Mouse (Mus musculus) hematopoietic stem cell, adult 5-6 weeks (primary cell): ENCODE results near the gene Cyb561d2. TPM values are rescaled to one million over a fixed set of nuclear protein-coding genes. Genes with fewer than 3 reads are reported as not detected.

Experiments used
- ATAC-seq, 2 experiments: fragments of 125-278 bp in 1 of 2; replicated peaks in 1 of 2; 2 replicates each; pipeline ENCODE4 v1.8.0; 2016 to 2017; ENCODE audit warnings: inconsistent platforms in 2 of 2, mild to moderate bottlenecking in 2 of 2, moderate number of reproducible peaks in 2 of 2, low read depth in 1 of 2, moderate TSS enrichment in 1 of 2; ENCODE audit not compliant: low FRiP score in 2 of 2, poor library complexity in 2 of 2, severe bottlenecking in 2 of 2, insufficient read depth in 1 of 2, low TSS enrichment in 1 of 2
- total RNA-seq: library from RNA; stranded (forward); fragments of 172-1452, 232-1000 nt; gene quantifications from 2 replicates; pipeline ENCODE4 v1.2.3, GENCODE M21; 2017

Cyb561d2 gene
- total RNA-seq, 1 experiment from 2014 or later, result 19.7 TPM

DNA sequence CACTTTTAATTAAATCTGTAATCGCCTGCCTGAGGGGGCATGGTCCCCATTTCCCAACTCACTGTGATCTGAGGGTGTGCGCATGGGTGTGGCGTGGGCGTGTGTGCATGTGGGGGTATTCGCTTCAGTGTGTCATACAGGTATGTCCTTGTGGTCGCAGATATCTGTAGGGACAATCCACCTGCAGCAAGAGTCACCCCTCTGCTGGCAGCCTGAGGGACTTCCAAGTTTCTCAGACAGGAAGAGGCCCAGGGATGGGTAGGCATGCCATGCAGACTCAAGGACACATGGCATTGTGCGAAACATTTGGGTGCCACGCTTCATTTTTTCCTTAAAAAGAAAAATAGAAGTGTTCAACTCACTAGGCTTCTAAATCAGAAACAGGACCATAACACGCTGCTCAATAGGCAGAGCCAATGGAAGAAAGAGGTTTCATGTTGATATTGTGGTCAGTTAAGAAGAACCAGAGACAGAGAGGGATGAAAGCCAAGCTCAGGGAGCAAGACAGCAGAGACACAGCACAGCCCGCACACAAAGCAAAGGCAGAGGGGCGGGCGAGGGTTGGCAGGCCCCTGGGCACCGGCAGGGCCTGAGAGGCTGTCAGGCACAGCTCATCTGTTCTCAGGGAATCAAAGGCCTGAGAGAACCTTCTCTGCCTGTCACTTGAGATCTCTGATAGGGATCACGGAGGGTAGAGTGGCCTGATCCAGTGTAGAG, 31.5 kb downstream of the Cyb561d2 start:
- no peak for ATAC-seq

DNA sequence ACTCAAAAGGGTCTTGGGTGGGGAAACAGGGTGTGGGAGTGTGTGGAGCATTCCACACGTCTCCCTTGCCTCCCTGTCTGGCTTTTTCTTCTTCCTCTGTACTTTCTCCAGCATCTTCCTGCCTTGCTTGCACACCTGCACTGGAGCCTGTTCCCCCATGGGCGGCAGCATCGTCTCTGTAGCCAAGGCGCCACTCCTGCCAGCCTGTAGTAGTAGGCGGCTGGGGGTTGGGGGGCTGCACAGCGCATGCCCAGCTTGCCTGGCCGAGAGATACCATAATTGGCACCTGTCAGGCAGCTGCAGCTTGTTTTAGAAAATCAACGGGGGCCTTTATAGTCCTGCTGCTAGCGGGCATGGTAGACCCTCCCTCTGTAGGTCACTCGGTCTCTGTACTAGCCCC, 33.7 kb downstream of the Cyb561d2 start:
- no peak for ATAC-seq

DNA sequence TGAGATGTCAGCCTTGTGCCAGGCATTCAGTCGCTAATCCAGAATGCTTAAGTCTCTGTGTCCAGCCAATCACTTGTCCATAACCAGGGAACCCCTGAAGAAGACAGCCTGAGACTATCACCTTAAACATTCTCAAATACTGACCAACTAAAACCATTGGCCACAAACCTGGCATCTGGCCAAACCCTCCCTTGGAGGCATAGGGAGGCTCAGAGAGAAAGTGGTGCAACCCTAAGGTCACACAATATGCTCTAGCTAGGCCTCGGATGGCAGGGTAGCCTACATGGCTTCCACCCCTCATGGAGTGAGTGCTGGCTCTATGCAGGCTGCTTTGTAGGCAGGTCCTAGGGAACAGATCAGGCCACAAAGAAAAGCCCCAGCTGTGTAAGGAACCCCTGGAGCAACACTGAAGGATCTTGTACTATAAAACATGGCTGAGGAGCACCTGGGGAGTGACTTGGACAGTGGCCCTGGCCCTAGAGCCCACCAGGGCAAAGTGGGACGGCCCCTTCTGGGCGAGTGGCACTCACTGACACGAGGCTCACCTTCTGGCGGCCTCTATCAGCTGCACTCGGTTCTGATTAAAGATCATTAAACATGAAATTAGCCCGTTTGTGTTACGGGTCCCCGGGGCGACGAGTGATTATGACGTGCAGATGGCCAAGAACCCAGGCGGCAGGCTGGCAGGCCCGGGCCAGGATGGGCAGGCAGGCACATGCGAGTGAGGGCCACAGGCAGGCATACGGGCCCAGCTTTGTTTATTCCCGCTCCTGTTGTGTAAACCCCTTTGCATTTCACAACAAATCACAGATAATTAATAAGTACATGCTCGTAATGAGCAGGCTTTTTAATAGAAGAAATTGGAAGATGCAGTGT, 37.1 kb downstream of the Cyb561d2 start:
- ATAC-seq, result no peak

- no peak for ATAC-seq
Observed at GRCm38 (mm10) chr9:107502131-107502846, 39.7 kb downstream of the Cyb561d2 start.

DNA sequence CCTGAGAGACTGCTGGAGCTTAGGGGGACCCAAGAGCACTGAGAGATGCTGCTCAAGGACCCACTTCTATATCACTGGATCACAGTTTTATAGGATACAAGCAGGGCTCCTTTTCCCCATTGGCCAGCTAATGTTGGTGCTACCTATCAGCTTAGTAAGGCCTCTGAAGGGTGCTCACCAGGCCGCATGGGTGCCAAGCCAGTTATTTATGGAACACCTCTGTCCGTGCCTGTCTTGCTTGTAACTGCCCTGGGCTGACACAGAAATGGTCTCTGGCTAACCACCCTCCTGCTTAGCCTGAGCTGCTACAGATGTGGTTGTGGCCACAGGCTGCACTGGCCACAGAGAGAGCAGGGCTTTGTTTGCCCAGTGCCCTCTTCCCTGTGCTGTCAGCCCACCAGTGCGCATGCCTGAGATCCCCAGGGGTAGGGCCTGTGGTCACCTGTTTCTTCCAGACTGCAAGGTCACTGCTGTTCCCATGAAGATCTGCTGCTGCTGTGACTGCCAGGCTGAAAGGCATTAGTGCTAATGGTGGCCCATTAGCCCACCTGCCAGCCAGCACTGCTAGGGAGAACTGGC, 41.2 kb downstream of the Cyb561d2 start:
- ATAC-seq, result no peak

DNA sequence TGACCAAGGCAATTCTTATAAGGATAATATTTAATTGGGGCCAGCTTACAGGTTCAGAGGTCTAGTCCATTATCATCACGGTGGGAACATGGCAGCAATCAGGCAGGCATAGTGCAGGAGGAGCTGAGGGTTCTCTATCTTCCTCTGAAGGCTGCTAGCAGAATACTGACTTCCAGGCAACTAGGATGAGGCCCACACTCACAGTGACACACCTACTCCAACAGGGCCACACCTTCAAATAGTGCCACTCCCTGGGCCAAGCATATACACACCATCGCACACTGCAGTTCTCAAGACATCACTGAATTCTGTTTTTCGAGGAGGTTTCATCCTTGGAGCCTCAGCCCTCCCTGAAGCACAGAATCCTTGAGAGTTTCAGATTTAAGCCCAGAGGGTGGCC, 45.6 kb downstream of the Cyb561d2 start:
- no peak for ATAC-seq

- no peak for ATAC-seq
Observed at GRCm38 (mm10) chr9:107494238-107494637, 47.8 kb downstream of the Cyb561d2 start.

DNA sequence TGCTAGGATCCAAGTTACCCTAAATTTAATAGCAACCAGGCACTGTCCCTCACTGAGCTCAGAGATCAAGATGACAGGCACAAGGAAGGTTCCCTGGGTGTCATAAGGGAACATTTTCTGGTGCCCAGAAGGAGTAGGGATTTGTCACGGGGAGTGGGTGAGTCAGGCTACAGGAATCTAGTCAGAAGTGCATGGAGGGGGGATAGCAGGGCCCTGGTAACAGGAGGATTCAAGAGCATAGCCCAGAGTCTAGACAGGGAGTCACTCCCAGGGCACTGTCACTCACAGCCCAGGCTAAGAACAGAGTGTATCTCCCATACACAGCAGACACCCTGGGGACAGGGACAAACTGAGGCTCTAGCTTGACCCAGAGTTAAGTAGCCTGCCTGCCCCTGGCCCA, 48.5 kb downstream of the Cyb561d2 start:
- no peak for ATAC-seq

GRCm38 (mm10) chr9:107490625-107491024, 51.4 kb downstream of the Cyb561d2 start:
- ATAC-seq, result no peak

DNA sequence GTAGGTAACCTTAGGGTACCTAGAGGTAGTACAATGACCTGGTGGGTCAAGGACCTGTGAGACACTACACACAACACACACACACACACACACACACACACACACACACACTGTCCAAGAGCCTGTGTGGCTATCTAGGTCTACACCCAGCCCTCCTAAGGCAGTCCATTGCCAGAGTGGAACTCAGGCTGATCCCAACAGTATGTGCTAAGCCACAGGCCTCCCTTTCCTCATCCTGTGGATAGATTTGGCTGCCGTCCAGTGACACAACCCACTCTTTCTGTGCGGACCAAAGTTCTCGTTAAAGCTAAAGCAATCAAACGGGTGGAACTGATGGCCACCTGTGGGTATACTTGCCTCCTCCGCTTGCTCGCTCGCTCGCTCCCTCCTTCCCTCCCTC, 51.8 kb downstream of the Cyb561d2 start:
- no peak for ATAC-seq

Other genes starting within 250 kb of the Cyb561d2 start
- 1.4 and 3.5 TPM in 2 replicates for gene Cish, start 246.2 kb downstream of the Cyb561d2 start, total RNA-seq
- gene Hemk1, start 203.8 kb downstream of the Cyb561d2 start, total RNA-seq, result 11.5 and 37.2 TPM in 2 replicates
- 0.25 and 0.50 TPM in 2 replicates for gene 6430571L13Rik, start 201.6 kb downstream of the Cyb561d2 start, total RNA-seq
- 0.19 and 1.8 TPM in 2 replicates for gene Cacna2d2, start 142.6 kb downstream of the Cyb561d2 start, total RNA-seq
- 12.6 and 16.2 TPM in 2 replicates for gene Tmem115, start 8.2 kb downstream of the Cyb561d2 start, total RNA-seq
- 5.9 and 27.5 TPM in 2 replicates for gene Nprl2, start within 50 bp of the Cyb561d2 start, total RNA-seq
- not detected in 2 replicates for gene Zmynd10, start 5.1 kb upstream of the Cyb561d2 start, total RNA-seq
- 36.3 and 47.8 TPM in 2 replicates for gene Rassf1, start 9.4 kb upstream of the Cyb561d2 start, total RNA-seq
- gene Tusc2, start 21.1 kb upstream of the Cyb561d2 start, total RNA-seq, result 16.2 and 23.7 TPM in 2 replicates
- gene Hyal2, start 25.8 kb upstream of the Cyb561d2 start, total RNA-seq, result 4.0 and 4.2 TPM in 2 replicates
- 4.1 and 5.2 TPM in 2 replicates for gene Hyal1, start 34.7 kb upstream of the Cyb561d2 start, total RNA-seq
- gene Naa80, start 36.7 kb upstream of the Cyb561d2 start, total RNA-seq, result 12.2 and 12.7 TPM in 2 replicates
- gene Hyal3, start 38.6 kb upstream of the Cyb561d2 start, total RNA-seq, result 0.35 and 3.9 TPM in 2 replicates
- gene Ifrd2, start 45.4 kb upstream of the Cyb561d2 start, total RNA-seq, result 49.8 and 62.7 TPM in 2 replicates
- not detected in 2 replicates for gene Sema3b, start 67.0 kb upstream of the Cyb561d2 start, total RNA-seq
- 345 and 415 TPM in 2 replicates for gene Gnai2, start 93.2 kb upstream of the Cyb561d2 start, total RNA-seq
- not detected in 2 replicates for gene Slc38a3, start 127.3 kb upstream of the Cyb561d2 start, total RNA-seq
- gene Gnat1, start 137.5 kb upstream of the Cyb561d2 start, total RNA-seq, result not detected in 2 replicates
- 0.89 and 1.2 TPM in 2 replicates for gene Sema3f, start 168.3 kb upstream of the Cyb561d2 start, total RNA-seq
- gene Rbm5, start 228.8 kb upstream of the Cyb561d2 start, total RNA-seq, result 309 and 331 TPM in 2 replicates